Mouse (Mus musculus): ENCODE data around the gene Sgms1.

Gene Sgms1

DNA sequence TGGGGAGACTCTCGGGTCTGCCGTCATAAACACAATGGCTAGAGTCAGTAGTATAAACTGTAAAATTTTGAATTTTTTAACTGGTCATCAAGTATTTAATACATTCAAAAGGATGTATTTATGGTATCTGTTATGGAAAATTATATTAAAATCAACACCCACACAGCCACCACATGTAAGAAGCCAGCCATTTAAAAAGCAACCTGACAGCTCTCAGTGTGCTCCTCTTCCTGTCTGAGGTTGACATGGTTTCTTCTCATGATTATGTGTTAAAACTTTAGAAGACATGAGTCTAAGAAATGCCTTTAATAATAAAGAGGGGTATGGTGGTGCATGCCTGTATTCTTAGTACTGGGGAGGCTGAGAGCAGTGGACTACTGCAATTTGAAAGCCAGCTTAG, 172.8 kb downstream of the Sgms1 start:
- peak; percentile 56 for DNase-seq (ENCODE audit: low read depth, low spot score)

DNA sequence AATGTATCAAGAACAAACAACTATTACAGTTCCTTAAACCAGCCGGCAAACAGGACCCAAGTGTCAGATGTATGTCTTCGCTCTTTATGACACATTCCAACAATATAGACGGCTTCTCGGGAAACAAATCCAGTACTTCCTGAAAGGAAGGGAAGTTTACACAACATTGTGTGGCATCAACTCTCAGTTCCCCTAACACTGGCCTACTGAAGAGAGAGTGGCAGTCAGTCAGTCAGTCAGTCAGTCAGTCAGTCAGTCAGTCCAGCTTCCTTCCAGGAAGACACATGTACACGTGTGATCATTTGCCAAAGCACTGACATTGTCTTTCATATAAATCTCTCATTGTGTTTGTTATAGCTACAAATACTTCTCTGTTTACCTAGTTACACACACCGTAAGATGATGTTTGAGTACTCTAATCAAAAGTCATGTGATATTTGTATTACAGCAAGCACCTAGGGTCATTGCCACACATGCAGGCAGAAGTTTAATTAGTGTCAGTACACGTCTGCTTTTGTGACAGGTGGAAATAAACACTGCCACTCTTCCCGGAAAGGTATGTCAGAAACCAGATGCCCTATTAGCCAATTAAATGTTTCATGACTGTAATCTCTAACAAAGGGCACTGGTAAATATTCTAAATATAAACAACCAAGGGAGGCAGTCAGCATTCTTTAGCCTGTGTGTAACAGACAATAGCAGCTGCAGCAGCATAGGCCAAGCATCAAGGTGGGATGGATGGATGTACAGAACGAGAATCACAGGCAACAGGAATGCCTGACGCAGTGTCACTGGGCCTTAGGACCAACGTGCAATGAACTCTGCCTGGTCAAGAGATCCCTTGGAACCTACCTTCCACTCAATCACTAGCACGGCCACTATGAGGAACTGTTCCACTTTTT, 174.4 kb downstream of the Sgms1 start:
- DNase-seq (ENCODE audit: low read depth, low spot score), result no peak

- DNase-seq (ENCODE audit: low read depth, low spot score), result no peak
Observed at GRCm38 (mm10) chr19:32213577-32213976, 175.9 kb downstream of the Sgms1 start.

DNA sequence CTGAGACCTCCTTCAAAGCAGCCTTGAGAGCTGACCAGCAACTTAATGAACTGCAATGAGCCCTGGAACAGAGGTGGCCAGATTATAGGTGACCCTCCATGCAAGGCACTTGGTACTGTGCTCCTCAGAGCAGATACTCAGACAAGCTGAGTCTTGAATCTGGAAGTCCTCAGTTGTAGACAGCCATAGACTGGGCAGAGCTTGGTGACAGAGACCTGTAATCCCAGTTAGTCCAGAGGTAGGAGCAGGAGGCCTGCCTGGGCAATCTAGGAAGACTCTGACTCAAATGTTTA, 178.3 kb downstream of the Sgms1 start:
- DNase-seq (ENCODE audit: low read depth, low spot score), result no peak

DNA sequence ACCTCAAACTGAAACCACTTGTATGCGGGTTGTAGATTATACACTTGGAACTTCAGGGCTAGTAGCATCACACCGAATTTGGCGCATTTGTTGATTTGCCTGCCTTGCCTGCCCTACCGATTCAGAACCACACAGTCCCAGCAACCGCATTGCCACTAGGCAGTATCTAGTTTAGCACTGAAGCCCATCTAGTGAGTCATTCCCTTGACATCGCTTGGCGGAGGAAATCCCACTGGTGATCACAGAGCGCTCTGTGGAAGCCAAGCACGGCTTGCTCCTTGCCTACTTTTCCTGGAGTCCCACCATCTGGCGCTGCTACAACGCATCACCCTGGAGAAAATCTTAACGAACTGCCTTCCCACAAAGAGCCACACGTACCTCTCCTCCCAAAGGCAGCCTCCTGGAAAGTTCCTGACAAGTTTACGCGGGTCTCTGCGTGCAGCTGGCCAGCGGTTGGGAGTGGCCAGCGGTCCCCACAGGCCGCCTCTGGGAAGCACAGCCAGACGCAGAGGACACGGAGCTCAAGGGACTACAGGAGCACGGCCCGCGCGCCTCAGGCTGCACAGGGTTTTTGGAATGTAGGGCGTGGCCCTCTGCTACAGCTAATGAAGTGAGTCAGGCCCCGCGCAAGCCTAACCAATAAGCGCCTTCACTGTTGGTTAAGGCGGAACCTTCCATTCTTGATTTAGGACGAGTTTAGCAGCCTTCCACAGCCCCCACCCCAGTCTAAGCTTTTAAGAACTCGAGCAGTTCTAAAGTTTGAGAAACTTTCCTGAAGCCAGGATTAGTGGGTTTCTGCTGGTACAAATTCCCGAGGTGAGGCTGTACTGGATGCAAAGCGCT, 178.8 kb downstream of the Sgms1 start:
- DNase-seq (ENCODE audit: low read depth, low spot score), result peak; percentile 85

DNA sequence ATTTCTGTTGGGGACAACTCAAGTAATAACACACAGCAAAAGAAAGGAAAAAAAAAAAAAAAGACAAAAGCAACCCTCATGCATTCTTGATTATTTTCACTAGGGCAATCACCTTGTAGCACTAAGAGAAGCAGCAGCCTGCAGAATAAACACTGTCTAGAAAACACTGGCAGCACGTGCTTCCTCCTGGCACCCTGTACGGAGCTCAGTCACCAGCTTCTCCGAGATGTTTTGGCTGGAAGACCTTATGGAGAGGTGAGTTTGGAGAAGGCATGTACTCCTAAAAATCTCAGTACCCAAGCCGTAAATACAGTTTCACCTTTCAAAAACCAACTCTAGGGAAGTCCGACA, 179.4 kb downstream of the Sgms1 start:
- DNase-seq (ENCODE audit: low read depth, low spot score), result no peak

DNA sequence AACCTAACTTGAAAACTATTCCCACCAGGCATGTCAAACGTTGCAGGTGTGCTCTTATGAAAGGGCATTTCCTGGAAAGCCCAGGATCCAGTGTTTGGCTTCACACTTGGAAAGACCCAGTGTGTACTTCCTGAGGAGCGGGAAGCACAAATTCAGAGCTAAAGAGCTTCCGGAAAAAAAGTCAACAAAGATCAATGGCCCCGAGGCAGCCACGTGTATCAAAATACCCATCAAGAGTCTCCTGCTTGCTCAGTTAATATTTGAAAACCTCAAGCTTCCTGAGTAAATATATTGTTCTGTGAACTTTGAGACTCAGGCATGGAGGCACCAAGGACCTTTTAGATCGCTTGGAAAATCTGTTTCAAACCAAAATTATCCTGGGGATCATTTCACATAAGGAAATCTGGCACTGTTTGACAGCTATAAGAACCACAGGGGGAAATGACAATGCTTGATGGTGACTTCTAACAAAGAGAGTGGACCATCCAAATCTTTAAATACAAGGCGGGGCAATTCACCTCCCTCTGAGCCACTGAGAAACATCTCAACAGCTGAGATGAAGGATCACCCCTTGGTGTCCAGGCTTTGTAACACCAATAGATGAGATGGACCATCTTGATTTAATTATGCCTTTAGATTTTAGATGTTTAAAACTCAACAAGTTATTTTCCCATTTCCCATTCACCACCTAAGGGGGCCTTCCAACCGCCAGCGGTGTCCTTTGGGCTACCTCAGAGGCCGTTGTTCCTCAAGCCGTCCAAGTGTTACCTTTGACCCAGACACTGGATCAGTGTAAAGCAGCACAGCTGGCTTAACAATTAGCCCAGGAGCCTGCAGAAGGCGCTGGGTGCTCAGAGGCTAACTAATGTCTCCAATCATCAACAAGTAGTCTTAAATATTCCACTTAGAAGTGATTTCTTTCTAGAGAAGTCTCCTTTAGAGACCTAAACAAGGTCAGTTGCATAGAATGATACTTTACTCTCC, 187.1 kb downstream of the Sgms1 start:
- DNase-seq (ENCODE audit: low read depth, low spot score), result peak; percentile 36

DNA sequence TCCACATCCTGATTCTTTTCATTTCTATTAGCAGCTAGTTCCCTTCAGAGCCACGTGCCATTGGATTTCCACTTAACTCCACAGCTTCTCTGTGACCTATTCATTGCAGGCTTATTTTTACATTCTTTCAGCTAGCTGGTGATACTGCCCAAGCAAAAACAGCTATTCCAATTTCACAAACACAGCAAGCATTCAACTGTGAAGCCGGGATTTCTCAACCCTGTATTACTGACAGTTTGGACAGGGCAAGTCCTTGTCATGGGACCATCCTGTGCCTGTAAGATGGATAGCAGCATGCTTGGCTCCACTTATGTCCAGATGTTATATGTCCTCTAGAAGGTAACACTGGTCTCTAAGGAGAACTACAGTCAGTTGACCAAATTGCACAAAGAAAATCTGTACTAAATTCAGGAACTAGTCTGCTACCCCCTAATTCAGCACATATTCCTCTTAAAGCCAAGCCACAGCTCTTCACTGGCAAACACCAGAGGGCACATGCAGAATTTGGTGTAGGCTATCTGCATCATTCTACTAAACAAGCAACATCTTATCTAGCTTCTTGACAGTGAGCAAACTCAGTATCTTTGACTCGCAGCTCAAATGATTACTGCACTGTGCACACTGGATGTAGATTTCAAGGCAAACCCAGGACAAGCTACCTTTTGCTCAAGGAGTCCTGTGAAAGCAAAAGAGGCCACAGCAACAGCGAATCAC, 189.5 kb downstream of the Sgms1 start:
- no peak for DNase-seq (ENCODE audit: low read depth, low spot score)

GRCm38 (mm10) chr19:32199133-32199532, 190.4 kb downstream of the Sgms1 start:
- DNase-seq (ENCODE audit: low read depth, low spot score), result no peak

- DNase-seq (ENCODE audit: low read depth, low spot score), result no peak
Observed at GRCm38 (mm10) chr19:32198494-32199106, 190.9 kb downstream of the Sgms1 start.

DNA sequence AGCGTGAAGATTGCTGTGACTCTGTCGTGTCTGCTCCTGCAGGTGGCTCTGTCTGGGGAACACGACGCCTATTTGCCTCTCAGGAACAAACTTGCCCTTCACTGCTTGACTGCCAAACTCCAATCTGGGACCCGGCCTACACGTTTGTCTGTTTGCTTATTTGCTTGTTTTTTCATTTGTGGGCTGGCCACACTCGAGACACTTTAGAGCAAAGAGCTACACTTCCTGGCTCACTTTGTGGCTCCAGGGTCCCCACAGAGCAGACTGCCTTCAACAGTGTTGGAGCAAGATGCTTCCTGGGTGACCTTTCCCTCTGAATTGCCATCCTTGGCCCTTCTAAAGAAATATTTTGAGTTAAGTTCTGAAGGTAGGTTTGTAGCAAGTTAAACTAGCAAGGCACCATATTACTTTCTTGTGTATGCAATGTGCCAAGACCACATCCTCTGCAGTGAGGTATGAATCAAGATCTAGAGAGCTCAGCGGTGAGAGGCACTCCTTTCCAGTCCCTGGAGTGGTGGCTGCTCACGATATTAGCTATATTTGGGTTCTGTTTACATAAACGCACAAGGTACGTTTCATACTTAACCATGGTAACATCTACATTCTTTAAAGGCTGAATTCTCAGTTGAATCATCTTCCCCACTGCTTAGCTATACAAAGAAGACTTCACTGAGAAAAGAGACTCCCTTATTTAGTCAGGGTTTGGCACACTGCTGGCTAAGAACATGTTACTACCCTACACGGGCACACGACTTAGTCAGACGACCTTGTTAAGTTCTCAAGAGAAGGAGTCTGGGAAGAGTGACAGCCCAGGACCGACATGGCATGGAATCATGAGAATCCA, 192.3 kb downstream of the Sgms1 start:
- peak; percentile 86 for DNase-seq (ENCODE audit: low read depth, low spot score)

GRCm38 (mm10) chr19:32196222-32196621, 193.3 kb downstream of the Sgms1 start:
- peak; percentile 69 for DNase-seq (ENCODE audit: low read depth, low spot score)

DNA sequence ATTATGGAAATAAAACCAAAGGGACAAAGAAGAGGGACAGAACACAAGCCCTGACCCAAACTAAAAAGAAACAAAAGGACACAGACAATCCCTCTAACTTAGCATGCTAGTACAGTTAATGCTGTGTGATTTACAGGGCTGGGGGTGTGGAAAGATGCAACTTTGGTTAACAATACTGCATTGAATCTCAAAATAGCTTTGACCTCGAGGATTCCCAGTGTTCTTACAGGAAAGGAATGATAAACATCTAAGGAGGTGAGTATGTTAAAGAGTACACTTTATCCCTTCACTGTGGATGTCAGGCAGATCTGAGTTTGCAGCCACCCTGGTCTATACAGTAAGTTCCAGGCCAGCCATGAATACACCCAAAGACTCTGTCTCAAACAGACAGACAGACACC, 194.7 kb downstream of the Sgms1 start:
- no peak for DNase-seq (ENCODE audit: low read depth, low spot score)

GRCm38 (mm10) chr19:32194074-32194473, 195.4 kb downstream of the Sgms1 start:
- DNase-seq (ENCODE audit: low read depth, low spot score), result no peak

DNA sequence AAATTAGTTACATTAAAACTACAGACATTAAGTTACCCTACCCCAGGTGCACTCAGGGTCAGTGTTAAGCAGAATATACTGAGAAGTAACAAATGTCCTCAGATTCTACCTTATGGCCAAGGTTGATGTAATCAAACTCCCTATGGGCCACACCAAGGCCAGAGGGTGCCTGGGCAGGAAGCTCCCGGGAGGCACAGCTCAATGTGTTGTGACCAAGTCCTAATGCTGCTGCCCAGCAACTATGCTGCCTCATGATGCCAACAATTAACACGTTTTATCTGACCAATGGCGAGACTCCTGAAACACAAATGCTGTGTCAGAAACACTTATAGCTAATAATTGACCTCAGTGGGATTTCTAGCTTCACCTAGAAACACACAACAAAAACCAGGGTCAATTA, 197.9 kb downstream of the Sgms1 start:
- no peak for DNase-seq (ENCODE audit: low read depth, low spot score)

DNA sequence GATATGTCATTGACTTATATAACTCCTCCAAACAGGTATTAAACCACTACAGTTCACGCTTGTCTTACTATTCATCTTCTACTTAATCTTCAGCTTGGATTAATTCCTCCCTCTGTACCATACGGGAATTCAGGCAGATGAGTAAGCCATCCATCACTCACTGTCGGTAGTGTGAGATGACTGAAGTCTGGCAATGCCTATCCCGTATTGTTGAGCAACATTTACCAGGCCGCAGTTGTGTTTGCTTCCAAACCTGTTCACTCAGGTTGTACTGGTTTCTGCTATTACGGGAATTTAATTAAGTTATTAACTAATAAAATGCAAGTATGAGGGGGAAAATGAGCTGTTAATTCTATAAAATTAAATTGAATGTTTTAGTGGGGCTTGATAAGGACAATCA, 199.6 kb downstream of the Sgms1 start:
- no peak for DNase-seq (ENCODE audit: low read depth, low spot score)

DNA sequence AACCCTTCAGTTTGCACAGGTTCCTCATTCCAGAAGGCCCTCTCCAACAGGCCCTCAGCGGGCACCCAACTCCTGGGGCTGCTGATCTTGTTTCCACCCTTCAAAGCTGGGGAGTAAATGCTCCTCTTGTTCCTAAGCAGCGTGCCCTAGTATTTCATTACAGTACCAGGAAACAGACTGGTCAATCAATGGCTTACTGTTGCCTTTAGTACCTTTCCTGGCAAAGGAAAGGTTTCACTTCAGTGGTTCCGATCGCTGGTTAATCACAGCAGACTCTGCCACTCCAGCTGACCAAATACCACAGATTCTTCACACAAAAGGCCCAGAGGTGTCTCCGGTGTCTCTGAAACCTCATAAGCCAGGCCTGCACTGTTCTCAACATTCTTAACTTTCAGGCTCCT, 200.5 kb downstream of the Sgms1 start:
- no peak for DNase-seq (ENCODE audit: low read depth, low spot score)

DNA sequence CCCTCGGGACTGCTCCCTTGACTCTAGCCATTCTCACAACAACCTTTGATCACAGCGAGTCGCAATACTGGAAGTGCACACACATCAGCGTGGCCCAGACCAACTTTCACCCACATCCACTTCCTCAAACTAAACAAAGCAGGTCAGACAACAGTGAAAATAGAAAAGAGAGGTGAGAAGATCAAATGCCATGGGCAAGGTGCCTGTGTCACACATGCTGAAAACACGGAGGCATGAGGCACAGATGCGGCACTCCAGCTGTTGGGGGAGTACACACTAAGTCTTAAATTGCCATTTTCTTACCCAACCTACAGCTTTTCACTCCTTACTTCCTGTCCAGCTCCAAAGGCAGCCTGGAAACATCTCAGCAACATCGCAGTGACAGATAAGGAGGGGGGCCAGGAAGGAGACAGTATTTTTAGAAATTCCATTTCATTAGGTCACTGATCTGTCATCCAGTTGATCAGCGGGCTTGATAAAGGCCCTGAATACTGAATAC, 202.9 kb downstream of the Sgms1 start:
- DNase-seq (ENCODE audit: low read depth, low spot score), result peak; percentile 77

DNA sequence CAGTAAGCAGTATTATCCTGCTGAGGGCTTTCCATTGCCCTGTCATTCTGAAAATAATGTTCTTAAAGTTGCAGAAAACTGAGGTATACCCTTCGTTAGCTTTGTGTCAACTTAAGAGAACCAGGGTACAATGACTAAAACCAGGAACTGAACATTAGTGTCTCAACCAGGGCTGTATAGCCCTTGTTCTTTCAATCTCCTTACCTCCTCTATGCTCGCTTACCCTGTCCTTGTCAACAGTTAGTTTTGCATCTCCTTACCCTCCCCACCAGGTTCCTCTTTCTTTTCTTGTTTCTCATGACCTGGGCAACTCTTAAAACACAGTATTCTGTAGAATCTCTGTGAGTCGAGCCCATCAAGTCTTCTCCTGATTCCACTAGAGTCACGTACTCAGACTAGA, 206.5 kb downstream of the Sgms1 start:
- DNase-seq (ENCODE audit: low read depth, low spot score), result no peak

DNA sequence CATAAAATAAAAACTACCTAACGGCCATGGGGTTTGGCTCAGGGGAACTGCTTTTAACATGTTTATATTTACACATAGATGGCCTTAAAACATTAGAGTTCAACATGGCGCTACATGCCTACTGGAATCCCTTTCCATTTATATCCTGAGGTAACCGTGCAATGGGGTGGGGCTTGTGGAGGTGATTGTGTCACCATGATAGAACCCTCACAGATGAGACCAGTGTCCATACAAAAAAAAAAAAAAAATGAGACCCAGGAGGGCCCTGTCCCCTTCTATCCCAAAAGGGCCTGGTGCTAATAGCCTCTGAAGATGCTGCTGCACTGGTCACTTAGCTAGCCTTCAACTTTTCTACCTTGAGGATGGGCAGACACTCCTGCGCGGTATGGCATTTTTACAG, 207.0 kb downstream of the Sgms1 start:
- DNase-seq (ENCODE audit: low read depth, low spot score), result no peak
